Mouse (Mus musculus): ENCODE measurements around the gene Ugt3a2. TPM values are rescaled to one million over a fixed set of nuclear protein-coding genes. Genes with fewer than 3 reads are reported as not detected.

Gene Ugt3a2
- polyA plus RNA-seq, 1 experiment from 2014 or later, result not detected

Other genes with a start within 250 kb of the Ugt3a2 start
- 2.5 and 4.0 TPM in 2 replicates for gene Lmbrd2, start 195.0 kb upstream of the Ugt3a2 start, polyA plus RNA-seq (2016; fragmentation: Nextera tagmentation; extraction: Ambion mirVana)
- 124 and 128 TPM in 2 replicates for gene Skp2, start 180.1 kb upstream of the Ugt3a2 start, polyA plus RNA-seq (2016; fragmentation: Nextera tagmentation; extraction: Ambion mirVana)
- not detected in 2 replicates for gene Ugt3a1, start 58.7 kb upstream of the Ugt3a2 start, polyA plus RNA-seq (2016; fragmentation: Nextera tagmentation; extraction: Ambion mirVana)
- gene Capsl, start 100.5 kb downstream of the Ugt3a2 start, polyA plus RNA-seq (2016; fragmentation: Nextera tagmentation; extraction: Ambion mirVana), result 1.2 and 1.5 TPM in 2 replicates
- 0.36 and 1.0 TPM in 2 replicates for gene Il7r, start 194.6 kb downstream of the Ugt3a2 start, polyA plus RNA-seq (2016; fragmentation: Nextera tagmentation; extraction: Ambion mirVana)